In genomic region chr3:107776295-107776694, GRCm38 (mm10) we compare ENCODE assay signal across 12 mouse cellular contexts. TPM values are rescaled to one million over a fixed set of nuclear protein-coding genes. Genes with fewer than 3 reads are reported as not detected.
DNase-seq lines count a peak whose midpoint lies in the region; ATAC-seq lines count a peak whose summit lies in the region.
"Had no signal": no experiment of that assay in that cellular context is flagged by ENCODE, and none has a peak within 500 bp of the region (broad histone marks: within the 10 kb centered on the region; RNA-seq: fewer than 3 reads in every experiment).

No protein-coding gene starts in this region.

- H3K4me1 ChIP-seq in hindbrain, embryonic 10.5 days (replicated peaks) = peaks cover 23% of the 10 kb centered on the region
- H3K4me1 ChIP-seq in hindbrain, embryonic 16.5 days (ENCODE audit: control insufficient read depth, insufficient read depth, low read depth, low read length) = no peaks in the 10 kb centered on the region
- peaks cover 25% of the 10 kb centered on the region for H3K4me1 ChIP-seq in brown adipose tissue, adult 24 weeks (ENCODE audit: control insufficient read depth, insufficient read depth, insufficient read length, low read length)

- H3K36me3 ChIP-seq in hindbrain, embryonic 10.5 days = no peaks in the 10 kb centered on the region
- H3K36me3 ChIP-seq in hindbrain, embryonic 16.5 days (ENCODE audit: control insufficient read depth, insufficient read depth, low read length) = no peaks in the 10 kb centered on the region

- no peak overlapping the region for H3K4me3 ChIP-seq in hindbrain, embryonic 10.5 days
- H3K4me3 ChIP-seq in hindbrain, embryonic 16.5 days (ENCODE audit: low read length) = no peak overlapping the region
- no peak overlapping the region for H3K4me3 ChIP-seq in brown adipose tissue, adult 24 weeks (ENCODE audit: insufficient read depth, low read depth, low read length)

- peak; percentile 31 for DNase-seq in embryo, embryonic 10.5 days (ENCODE audit: low spot score)
- DNase-seq in embryo, embryonic 11 days = no peak
- peak; percentile 6 for DNase-seq in hindbrain, embryonic 10.5 days (ENCODE audit: low spot score)
- DNase-seq in 3T3-L1 (ENCODE audit: low read depth, low spot score) = peak; percentile 84
- no peak for DNase-seq in urinary bladder, postnatal 36 days (ENCODE audit: low spot score in 2 of 2)
- no peak for DNase-seq in kidney, adult 18-20 months
- DNase-seq: cerebellum, postnatal 14 days; lung, postnatal 36 days; spleen, adult 18-20 months had no signal

- 0 out of 2 replicates have a peak, but pooled peaks cover 5% of the 10 kb centered on the region for H3K27me3 ChIP-seq in hindbrain, embryonic 10.5 days (ENCODE audit: insufficient read depth, poor library complexity, severe bottlenecking)
- no peaks in the 10 kb centered on the region for H3K27me3 ChIP-seq in hindbrain, embryonic 16.5 days (replicated peaks; ENCODE audit: control insufficient read depth, insufficient read depth, low read length)

- H3K4me2 ChIP-seq in hindbrain, embryonic 16.5 days (ENCODE audit: low read length) = no peak overlapping the region

- no peaks in the 10 kb centered on the region for H3K9me3 ChIP-seq in hindbrain, embryonic 10.5 days
- H3K9me3 ChIP-seq in hindbrain, embryonic 16.5 days (ENCODE audit: control insufficient read depth, low read length) = no peaks in the 10 kb centered on the region

- 20% methylated on average over 3 of the region's 3 CpGs for WGBS in hindbrain, embryonic 10.5 days
- WGBS in hindbrain, embryonic 16.5 days = 29% methylated on average over 3 of the region's 3 CpGs

- ATAC-seq in hindbrain, embryonic 16.5 days = no peak
- ATAC-seq: inflammation-experienced regulatory T-cells, adult 6 months had no signal

- no peak overlapping the region for H3K9ac ChIP-seq in hindbrain, embryonic 16.5 days (ENCODE audit: low read depth, low read length)

- H3K27ac ChIP-seq in hindbrain, embryonic 10.5 days = peak overlapping the region; percentile 71; the same call in 1 of the 2 replicates
- H3K27ac ChIP-seq in hindbrain, embryonic 16.5 days (ENCODE audit: low read depth, low read length) = no peak overlapping the region
- 0 out of 2 replicates have a peak overlapping the region, but pooled peaks have one; percentile 42 for H3K27ac ChIP-seq in brown adipose tissue, adult 24 weeks (replicated peaks; ENCODE audit: low read depth, low read length)

RNA-seq across cellular contexts. Expression of gene Csf1, which starts 16.0 kb away (rescaled TPM):
- 7.2 TPM in 2 replicates for polyA plus RNA-seq in hindbrain, embryonic 10.5 days (2016; fragmentation: Nextera tagmentation; extraction: Ambion mirVana)
- 8.0 and 9.8 TPM in 2 replicates for polyA plus RNA-seq in hindbrain, embryonic 16.5 days (2015; fragmentation: Nextera tagmentation; extraction: Ambion mirVana)
- 5.6 and 14.8 TPM in 2 replicates for polyA plus RNA-seq in brown adipose tissue, adult 24 weeks (2012; ENCODE audit: insufficient read depth, insufficient read length, missing spikeins)

Comparison
In these comparisons a context has a peak if more than half of its experiments do, and no peak if none do; other contexts are left out.
1. DNase-seq: peak in embryo, embryonic 10.5 days (single experiment), hindbrain, embryonic 10.5 days (single experiment) and 3T3-L1 (single experiment); none in embryo, embryonic 11 days (single experiment), urinary bladder, postnatal 36 days (0 of 2) and kidney, adult 18-20 months (single experiment).